Mouse (Mus musculus) cerebellum, adult 2 months (tissue): ENCODE results near the gene Ubqln4.

Experiments
- CTCF ChIP-seq: fragments of 200-500 bp; IDR thresholded peaks from 2 replicates; pipeline ENCODE4 v1.5.1; 2011; ENCODE audit warnings: low read depth, mild to moderate bottlenecking, control low read depth, low read length, moderate library complexity, borderline replicate concordance; ENCODE audit not compliant: insufficient read depth
- POLR2A ChIP-seq: fragments of 200-500 bp; IDR thresholded peaks from 2 replicates; pipeline ENCODE4 v1.6.1; 2011; ENCODE audit warnings: low read length, control low read depth, borderline replicate concordance; ENCODE audit not compliant: insufficient read depth

GRCm38 (mm10) chr3:88569694-88570093, 16.1 kb downstream of the Ubqln4 start:
- TF ChIP-seq CTCF (no peak), POLR2A (no peak)
